Mouse (Mus musculus) hematopoietic stem cell, adult 5-6 weeks (primary cell): ENCODE measurements at regions not wholly inside any gene's neighbourhood (a gene's known extent, or its start where the extent isn't known, plus 50 kb on each side); places are given as distances from the start of the nearest gene placed in this dataset.
"Not testable (repeated sequence)": the region's sequence is repeated elsewhere in the genome, so short reads cannot be mapped to it uniquely, and the experiment has no call there.

Source experiments
- ATAC-seq, 2 experiments: fragments of 125-278 bp in 1 of 2; replicated peaks in 1 of 2; 2 replicates each; pipeline ENCODE4 v1.8.0; 2016 to 2017; ENCODE audit warnings: inconsistent platforms in 2 of 2, mild to moderate bottlenecking in 2 of 2, moderate number of reproducible peaks in 2 of 2, low read depth in 1 of 2, moderate TSS enrichment in 1 of 2; ENCODE audit not compliant: low FRiP score in 2 of 2, poor library complexity in 2 of 2, severe bottlenecking in 2 of 2, insufficient read depth in 1 of 2, low TSS enrichment in 1 of 2

- ATAC-seq: no peak
These were observed 112.2 kb downstream of the Kif20b start for GRCm38 (mm10) chr19:35034408-35034807.

- ATAC-seq: no peak
These were observed 123.4 kb downstream of the Kif20b start for GRCm38 (mm10) chr19:35045576-35045975.

GRCm38 (mm10) chr19:35066352-35066935, 144.3 kb downstream of the Kif20b start:
- ATAC-seq: no peak

- ATAC-seq: no peak
These were observed 159.0 kb downstream of the Kif20b start for GRCm38 (mm10) chr19:35081126-35081525.

- ATAC-seq: no peak
These were observed 179.1 kb downstream of the Kif20b start for GRCm38 (mm10) chr19:35101244-35101643.

- no peak for ATAC-seq
These were observed 192.2 kb downstream of the Kif20b start for GRCm38 (mm10) chr19:35114313-35114712.

GRCm38 (mm10) chr19:35125278-35125677, 203.1 kb downstream of the Kif20b start:
- no peak for ATAC-seq

GRCm38 (mm10) chr19:35126594-35127051, 204.5 kb downstream of the Kif20b start:
- peak; percentile 60 to 64 for ATAC-seq

- ATAC-seq: no peak
These were observed 205.9 kb downstream of the Kif20b start for GRCm38 (mm10) chr19:35128104-35128503.

- ATAC-seq: no peak
These were observed 221.0 kb downstream of the Kif20b start for GRCm38 (mm10) chr19:35143131-35143530.

- ATAC-seq: peak; percentile 39 to 46; a peak in 3 of 4 replicates
These were observed 221.6 kb downstream of the Kif20b start for GRCm38 (mm10) chr19:35143781-35144180.

- ATAC-seq: not testable (repeated sequence)
These were observed 227.3 kb downstream of the Kif20b start for GRCm38 (mm10) chr19:35149476-35149875.

GRCm38 (mm10) chr19:35150780-35151725, 228.9 kb downstream of the Kif20b start:
- ATAC-seq: 0 out of 4 replicates have a peak, but pooled peaks of 1 of the 2 experiments have one; percentile 2

GRCm38 (mm10) chr19:35151841-35152240, 229.7 kb downstream of the Kif20b start:
- peak; percentile 93 to 94 for ATAC-seq

GRCm38 (mm10) chr19:35157849-35158248, 235.7 kb downstream of the Kif20b start:
- ATAC-seq: no peak

GRCm38 (mm10) chr19:35164727-35165126, 242.6 kb downstream of the Kif20b start:
- ATAC-seq: no peak

GRCm38 (mm10) chr19:35170554-35170953, 248.4 kb downstream of the Kif20b start:
- ATAC-seq: no peak

- no peak for ATAC-seq
These were observed 257.9 kb downstream of the Kif20b start for GRCm38 (mm10) chr19:35180102-35180501.
